Mouse (Mus musculus) ES-E14 (cell line): Measurements from ENCODE around the gene Chst11.

Experiments
- HCFC1 ChIP-seq: IDR thresholded peaks from 2 replicates; pipeline ENCODE4 v1.6.1; 2012; ENCODE audit warnings: low read length, inconsistent platforms, borderline replicate concordance; ENCODE audit not compliant: insufficient read depth
- ZNF384 ChIP-seq: IDR thresholded peaks from 2 replicates; pipeline ENCODE4 v1.6.1; 2012; ENCODE audit warnings: low read depth, low read length, inconsistent platforms

- TF ChIP-seq ZNF384 (no peak), HCFC1 (no peak)
These were observed 42.4 kb downstream of the Chst11 start for GRCm38 (mm10) chr10:83027673-83028072.
